Mouse (Mus musculus): ENCODE measurements around the gene Gca. TPM values are rescaled to one million over a fixed set of nuclear protein-coding genes. Genes with fewer than 3 reads are reported as not detected.

Gca gene
- 9.3 TPM for polyA plus RNA-seq (2015; fragmentation: Illumina TruSeq; extraction: RNeasy Lipid Tissue Mini Kit (QIAGEN cat#74804); ENCODE audit: insufficient read depth, low read depth, low replicate concordance)

DNA sequence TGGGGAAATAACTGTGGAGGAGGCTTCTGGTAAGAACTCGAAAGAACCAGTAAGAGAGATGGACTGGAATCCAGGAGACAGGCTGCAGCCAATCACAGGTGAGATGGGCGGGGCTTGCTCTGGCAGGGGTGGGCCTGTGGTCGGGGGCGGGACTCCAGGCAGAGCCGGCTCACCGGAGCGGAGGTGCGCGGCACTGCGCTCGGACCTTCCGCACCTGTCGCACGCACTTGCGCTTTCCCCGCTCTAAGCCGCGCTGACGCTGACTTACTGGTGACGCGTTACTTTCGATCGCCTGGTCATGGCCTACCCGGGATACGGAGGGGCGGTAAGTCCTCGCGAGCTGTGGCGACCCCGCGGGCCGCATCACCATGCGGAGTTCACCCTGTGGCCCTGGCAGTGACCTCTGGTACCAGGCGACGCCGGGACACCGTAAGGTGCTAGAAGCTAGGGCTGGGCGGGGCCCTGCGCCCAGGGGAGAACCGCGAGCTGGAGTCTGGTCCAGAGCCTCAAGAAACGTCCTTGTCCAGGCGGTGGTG, at the start of gene Gca:
Gene Gca, plus strand, starts transcription at position 151 of the 536 bp plus-strand sequence.

DNA sequence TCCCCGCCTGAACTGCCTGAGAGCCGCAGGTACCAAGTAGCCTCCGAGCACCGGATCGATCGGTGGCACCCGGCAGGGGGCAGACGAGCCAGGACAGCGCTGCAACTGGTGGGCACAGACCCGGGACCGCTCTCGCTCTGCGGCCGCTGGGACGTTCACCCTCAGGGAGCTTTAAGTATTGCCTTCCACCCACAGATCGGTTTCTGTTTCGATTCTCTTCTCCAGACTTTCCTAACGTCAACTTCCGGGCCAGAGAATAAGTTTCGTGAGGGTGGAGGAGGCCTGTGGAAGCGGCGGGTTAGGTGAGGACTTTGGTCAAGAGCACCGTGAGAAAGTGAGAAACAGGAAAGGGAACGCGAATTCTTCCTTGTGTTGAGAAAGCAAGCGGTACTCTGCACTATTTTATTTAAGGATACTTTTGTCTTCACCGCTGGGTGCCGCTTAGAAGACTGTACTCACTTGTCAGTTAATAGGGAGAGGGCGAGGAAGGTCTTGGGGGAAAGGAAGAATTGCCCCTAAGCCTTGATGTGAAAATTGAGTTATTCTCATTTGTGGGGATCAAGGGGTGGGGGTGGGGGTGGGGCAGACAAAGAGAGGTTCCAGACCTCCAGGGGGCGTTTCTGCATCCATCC, 18.0 kb upstream of the Gca start, which contains the start of gene Ifih1:
Gene Ifih1, minus strand, starts transcription at position 242 of the 632 bp plus-strand sequence.

Other genes with a start within 250 kb of the Gca start
- 2,942 TPM for gene Gcg, start 180.6 kb upstream of the Gca start, polyA plus RNA-seq (2015; fragmentation: Illumina TruSeq; extraction: RNeasy Lipid Tissue Mini Kit (QIAGEN cat#74804); ENCODE audit: insufficient read depth, low read depth, low replicate concordance)
- gene Fap, start 90.2 kb upstream of the Gca start, polyA plus RNA-seq (2015; fragmentation: Illumina TruSeq; extraction: RNeasy Lipid Tissue Mini Kit (QIAGEN cat#74804); ENCODE audit: insufficient read depth, low read depth, low replicate concordance): 8.3 TPM
- 3.4 TPM for gene Ifih1, start 18.0 kb upstream of the Gca start, polyA plus RNA-seq (2015; fragmentation: Illumina TruSeq; extraction: RNeasy Lipid Tissue Mini Kit (QIAGEN cat#74804); ENCODE audit: insufficient read depth, low read depth, low replicate concordance)

All from pancreas, adult 10 weeks (tissue).